Mouse (Mus musculus) MEL (cell line): Measurements from ENCODE around the gene Fbln5. TPM values are rescaled to one million over a fixed set of nuclear protein-coding genes. Genes with fewer than 3 reads are reported as not detected.

ENCODE experiments used
- DNase-seq: peaks from one replicate; pipeline ENCODE4 v3.0.0; 2011; ENCODE audit warnings: low read depth, low spot score
- H3K27ac ChIP-seq: 2 replicates; pipeline ENCODE4 v1.5.1; 2012; ENCODE audit warnings: low read depth, mild to moderate bottlenecking, control low read depth, low read length, moderate library complexity; ENCODE audit not compliant: control insufficient read depth
- H3K27me3 ChIP-seq, 2 experiments: fragments of 150-350 bp in 1 of 2; sonication (generic) in 1 of 2; 2 replicates each; pipeline ENCODE4 v1.6.1; 2012; ENCODE audit warnings: low read length in 2 of 2, mild to moderate bottlenecking in 2 of 2, improper control_type of control experiment in 1 of 2, moderate library complexity in 1 of 2; ENCODE audit not compliant: insufficient read depth in 2 of 2, control insufficient read depth in 1 of 2
- H3K36me3 ChIP-seq, 2 experiments: 2 replicates each; pipeline ENCODE4 v1.6.1; 2012 to 2014; ENCODE audit warnings: low read length in 2 of 2, improper control_type of control experiment in 1 of 2, inconsistent platforms in 1 of 2, mild to moderate bottlenecking in 1 of 2; ENCODE audit not compliant: insufficient read depth in 2 of 2, control insufficient read depth in 1 of 2
- H3K4me1 ChIP-seq, 2 experiments: fragments of 150-350 bp in 1 of 2; sonication (generic) in 1 of 2; 2 replicates each; pipeline ENCODE4 v1.6.1; 2012; ENCODE audit warnings: low read length in 2 of 2, improper control_type of control experiment in 1 of 2, mild to moderate bottlenecking in 1 of 2; ENCODE audit not compliant: insufficient read depth in 2 of 2, control insufficient read depth in 1 of 2
- H3K4me3 ChIP-seq, 2 experiments: fragments of 150-350 bp in 1 of 2; sonication (generic) in 1 of 2; 2 replicates each; pipeline ENCODE4 v1.5.1; 2012; ENCODE audit warnings: low read depth in 2 of 2, low read length in 2 of 2, mild to moderate bottlenecking in 2 of 2, moderate library complexity in 2 of 2, control low read depth in 1 of 2, improper control_type of control experiment in 1 of 2; ENCODE audit not compliant: control insufficient read depth in 1 of 2, insufficient read depth in 1 of 2
- H3K79me2 ChIP-seq: 2 replicates; pipeline ENCODE4 v1.6.1; 2012; ENCODE audit warnings: mild to moderate bottlenecking, low read length, moderate library complexity; ENCODE audit not compliant: control insufficient read depth, poor library complexity, insufficient read depth
- H3K9ac ChIP-seq: 2 replicates; pipeline ENCODE4 v1.6.1; 2012; ENCODE audit warnings: low read depth, mild to moderate bottlenecking, control low read depth, low read length, moderate library complexity; ENCODE audit not compliant: control insufficient read depth, poor library complexity, severe bottlenecking
- H3K9me3 ChIP-seq: fragments of 150-350 bp; sonication (generic); replicated peaks from 2 replicates; pipeline ENCODE4 v1.6.1; 2012; ENCODE audit warnings: mild to moderate bottlenecking, low read length, improper control_type of control experiment, moderate library complexity; ENCODE audit not compliant: insufficient read depth
- BHLHE40 ChIP-seq: IDR thresholded peaks from 2 replicates; pipeline ENCODE4 v1.6.1; 2012; ENCODE audit warnings: low read depth, mild to moderate bottlenecking, inconsistent platforms, low read length, improper control_type of control experiment, borderline replicate concordance
- CHD1 ChIP-seq: IDR thresholded peaks from 2 replicates; pipeline ENCODE4 v1.6.1; 2012; ENCODE audit warnings: low read depth, mild to moderate bottlenecking, inconsistent platforms, low read length, improper control_type of control experiment
- CHD2 ChIP-seq: IDR thresholded peaks from 2 replicates; pipeline ENCODE4 v1.6.1; 2011; ENCODE audit warnings: low read length, improper control_type of control experiment
- CTCF ChIP-seq, 3 experiments: IDR thresholded peaks in 2 of 3; conservative IDR thresholded peaks in 1 of 3; 2 replicates each; pipeline ENCODE4 v1.5.1; 2011 to 2012; ENCODE audit warnings: low read length in 3 of 3, low read depth in 2 of 3, mild to moderate bottlenecking in 2 of 3, improper control_type of control experiment in 1 of 3, inconsistent platforms in 1 of 3, mixed read lengths in 1 of 3, moderate library complexity in 1 of 3; ENCODE audit not compliant: control insufficient read depth in 1 of 3, insufficient read depth in 1 of 3, poor library complexity in 1 of 3, severe bottlenecking in 1 of 3
- ELF1 ChIP-seq: IDR thresholded peaks from 2 replicates; pipeline ENCODE4 v1.6.1; 2014; ENCODE audit warnings: low read depth, mild to moderate bottlenecking, inconsistent platforms, low read length, improper control_type of control experiment, moderate library complexity
- EP300 ChIP-seq, 2 experiments: IDR thresholded peaks; 2 replicates each; pipeline ENCODE4 v1.6.1; 2011; ENCODE audit warnings: improper control_type of control experiment in 2 of 2, low read length in 2 of 2, low read depth in 1 of 2, mild to moderate bottlenecking in 1 of 2
- ETS1 ChIP-seq: IDR thresholded peaks from 2 replicates; pipeline ENCODE4 v1.6.1; 2012; ENCODE audit warnings: low read depth, mild to moderate bottlenecking, inconsistent platforms, low read length, improper control_type of control experiment, moderate library complexity
- GABPA ChIP-seq: IDR thresholded peaks from 2 replicates; pipeline ENCODE4 v1.6.1; 2012; ENCODE audit warnings: low read depth, mild to moderate bottlenecking, inconsistent platforms, low read length, improper control_type of control experiment, moderate library complexity
- HCFC1 ChIP-seq: IDR thresholded peaks from 2 replicates; pipeline ENCODE4 v1.6.1; 2012; ENCODE audit warnings: low read depth, mild to moderate bottlenecking, inconsistent platforms, low read length, improper control_type of control experiment, moderate library complexity
- JUND ChIP-seq: IDR thresholded peaks from 2 replicates; pipeline ENCODE4 v1.6.1; 2011; ENCODE audit warnings: low read depth, mild to moderate bottlenecking, improper control_type of control experiment, low read length
- KAT2A ChIP-seq: conservative IDR thresholded peaks from 2 replicates; pipeline ENCODE4 v1.6.1; 2012; ENCODE audit warnings: low read depth, low read length, improper control_type of control experiment, inconsistent platforms
- MXI1 ChIP-seq: IDR thresholded peaks from 2 replicates; pipeline ENCODE4 v1.6.1; 2011; ENCODE audit warnings: mild to moderate bottlenecking, low read depth, low read length, improper control_type of control experiment
- NRF1 ChIP-seq: IDR thresholded peaks from 2 replicates; pipeline ENCODE4 v1.6.1; 2014; ENCODE audit warnings: low read depth, mild to moderate bottlenecking, inconsistent platforms, low read length, improper control_type of control experiment, moderate library complexity; ENCODE audit not compliant: poor library complexity, insufficient read depth, severe bottlenecking
- POLR2A ChIP-seq, 2 experiments: IDR thresholded peaks; 2 replicates each; pipeline ENCODE4 v1.6.1; 2011 to 2012; ENCODE audit warnings: low read length in 2 of 2, mild to moderate bottlenecking in 2 of 2, control low read depth in 1 of 2, improper control_type of control experiment in 1 of 2, low read depth in 1 of 2, moderate library complexity in 1 of 2; ENCODE audit not compliant: control insufficient read depth in 1 of 2, insufficient read depth in 1 of 2, poor library complexity in 1 of 2
- POLR2AphosphoS2 ChIP-seq: IDR thresholded peaks from 2 replicates; pipeline ENCODE4 v1.6.1; 2011; ENCODE audit warnings: low read length, improper control_type of control experiment
- RAD21 ChIP-seq: IDR thresholded peaks from 2 replicates; pipeline ENCODE4 v1.6.1; 2011; ENCODE audit warnings: mild to moderate bottlenecking, low read depth, low read length, improper control_type of control experiment
- SMC3 ChIP-seq: IDR thresholded peaks from 2 replicates; pipeline ENCODE4 v1.6.1; 2011; ENCODE audit warnings: low read depth, low read length, improper control_type of control experiment
- TCF12 ChIP-seq: IDR thresholded peaks from 2 replicates; pipeline ENCODE4 v1.6.1; 2014; ENCODE audit warnings: low read depth, mild to moderate bottlenecking, inconsistent platforms, low read length, improper control_type of control experiment, moderate library complexity
- UBTF ChIP-seq: IDR thresholded peaks from 2 replicates; pipeline ENCODE4 v1.6.1; 2012; ENCODE audit warnings: low read depth, mild to moderate bottlenecking, inconsistent platforms, low read length, improper control_type of control experiment, moderate library complexity, borderline replicate concordance; ENCODE audit not compliant: insufficient read depth
- USF1 ChIP-seq: IDR thresholded peaks from 2 replicates; pipeline ENCODE4 v1.6.1; 2014; ENCODE audit warnings: low read depth, mild to moderate bottlenecking, inconsistent platforms, low read length, improper control_type of control experiment, moderate library complexity
- USF2 ChIP-seq, 2 experiments: IDR thresholded peaks; 2 replicates each; pipeline ENCODE4 v1.6.1; 2011 to 2012; ENCODE audit warnings: improper control_type of control experiment in 2 of 2, low read length in 2 of 2, borderline replicate concordance in 1 of 2, inconsistent platforms in 1 of 2, low read depth in 1 of 2, mild to moderate bottlenecking in 1 of 2; ENCODE audit not compliant: insufficient read depth in 1 of 2
- ZC3H11A ChIP-seq: IDR thresholded peaks from 2 replicates; pipeline ENCODE4 v1.6.1; 2012; ENCODE audit warnings: low read depth, mild to moderate bottlenecking, inconsistent platforms, low read length, improper control_type of control experiment
- ZNF384 ChIP-seq: IDR thresholded peaks from 2 replicates; pipeline ENCODE4 v1.6.1; 2012; ENCODE audit warnings: low read depth, mild to moderate bottlenecking, inconsistent platforms, low read length, improper control_type of control experiment
- polyA plus RNA-seq, 2 experiments: library from polyadenylated mRNA; stranded (reverse) in 1 of 2; unstranded in 1 of 2; fragments of >175 nt in 1 of 2; fragments of >200 nt in 1 of 2; gene quantifications; 2 replicates each; pipeline versions ENCODE4 v1.2.1 to v1.2.4; 2012; ENCODE audit warnings: low replicate concordance in 2 of 2, low read depth in 1 of 2; ENCODE audit not compliant: insufficient read length in 2 of 2, insufficient read depth in 1 of 2, missing spikeins in 1 of 2
- total RNA-seq: library from RNA; depleted of rRNA; stranded (reverse); fragments of 300-350 nt; gene quantifications from 2 replicates; pipeline ENCODE4 v1.2.3, GENCODE M21; 2012

The Fbln5 gene
- total and polyA plus RNA-seq, 3 experiments, result not detected

DNA sequence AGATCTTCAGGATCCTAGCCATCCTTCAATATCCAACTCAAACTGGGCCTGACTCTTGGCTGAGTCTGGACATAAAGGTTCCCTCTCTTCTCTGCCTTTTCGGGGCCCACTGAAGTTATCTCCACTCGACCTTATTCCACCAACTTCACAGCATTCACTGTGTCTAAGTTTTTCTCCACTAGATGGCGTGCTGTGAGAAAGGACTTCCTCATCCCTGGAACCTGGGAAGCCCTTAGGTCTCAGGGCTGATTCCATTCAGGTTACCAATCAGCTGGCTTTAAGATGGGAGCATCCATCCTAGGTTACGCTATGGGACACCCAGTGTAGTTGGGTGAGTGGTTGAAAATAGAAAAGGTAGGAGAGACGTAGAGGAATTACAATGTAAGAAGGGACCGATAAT, 7.7 kb downstream of the Fbln5 start:
- DNase-seq, result peak; percentile 34
- H3K27ac ChIP-seq, result no peak overlapping the region
- H3K9ac ChIP-seq, result no peak overlapping the region
- H3K9me3 ChIP-seq, result no peaks in the 10 kb centered on the region
- H3K4me3 ChIP-seq, result no peak overlapping the region
- no peaks in the 10 kb centered on the region for H3K36me3 ChIP-seq
- peaks cover 0 to 1% of the 10 kb centered on the region in 2 experiments; a peak in 1 of 4 replicates for H3K27me3 ChIP-seq
- TF ChIP-seq RAD21 (peak; percentile 51), ETS1 (no peak), USF1 (no peak), POLR2AphosphoS2 (no peak), GABPA (no peak), ZNF384 (no peak), SMC3 (peak; percentile 75), CTCF (IDR thresholded peaks at IDR 0.05 in 2 of 3, conservative IDR thresholded peaks at IDR 0.05 in 1 of 3; ENCODE audit: control insufficient read depth in 1 of 3, insufficient read depth in 1 of 3, low read depth in 2 of 3, low read length in 3 of 3, poor library complexity in 1 of 3, severe bottlenecking in 1 of 3) (peak; percentile 41 to 70 (median 65)), NRF1 (no peak), USF2 (IDR thresholded peaks at IDR 0.05; ENCODE audit: borderline replicate concordance in 1 of 2, insufficient read depth in 1 of 2, low read depth in 1 of 2, low read length in 2 of 2) (no peak), CHD2 (no peak), BHLHE40 (no peak), ZC3H11A (peak; percentile 44; the same call in 1 of the 2 replicates), ELF1 (no peak), CHD1 (no peak)
- TF ChIP-seq, all 39 proteins: peak for 4
- Histone ChIP-seq H3K79me2 (no peaks in the 10 kb centered on the region), H3K4me1 (no peaks in the 10 kb centered on the region)

DNA sequence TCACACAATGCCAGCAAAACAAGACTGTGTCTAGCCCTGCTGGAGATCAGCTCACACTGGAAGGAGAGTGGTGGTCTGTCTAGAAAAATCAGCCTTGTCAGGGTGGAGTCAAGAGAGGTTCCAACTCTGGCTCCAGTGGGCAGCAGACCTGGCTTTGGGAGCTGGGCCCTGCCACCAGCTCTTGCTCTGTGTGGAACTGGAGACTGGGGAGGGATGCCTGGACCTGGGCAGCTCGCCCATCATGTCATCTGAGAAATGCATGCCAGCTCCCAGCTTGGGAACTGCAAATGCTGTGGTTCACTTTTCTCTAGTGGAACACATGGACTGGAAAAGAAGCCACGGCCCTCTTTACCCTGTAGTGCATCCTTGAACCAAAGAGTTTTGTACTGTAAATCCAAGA, 8.3 kb downstream of the Fbln5 start:
- H3K27me3 ChIP-seq, result peaks cover 0 to 1% of the 10 kb centered on the region in 2 experiments; a peak in 1 of 4 replicates
- H3K27ac ChIP-seq, result no peak overlapping the region
- no peaks in the 10 kb centered on the region for H3K9me3 ChIP-seq
- no peak overlapping the region for H3K4me3 ChIP-seq
- H3K36me3 ChIP-seq, result no peaks in the 10 kb centered on the region
- H3K79me2 ChIP-seq, result no peaks in the 10 kb centered on the region
- no peak overlapping the region for H3K9ac ChIP-seq
- no peak for DNase-seq
- no peaks in the 10 kb centered on the region for H3K4me1 ChIP-seq
- TF ChIP-seq KAT2A (no peak), UBTF (no peak), EP300 (IDR thresholded peaks at IDR 0.05; ENCODE audit: low read depth in 1 of 2, low read length in 2 of 2) (no peak), HCFC1 (no peak), MXI1 (no peak), BHLHE40 (no peak), TCF12 (no peak), JUND (no peak), POLR2A (IDR thresholded peaks at IDR 0.05; ENCODE audit: control insufficient read depth in 1 of 2, insufficient read depth in 1 of 2, low read depth in 1 of 2, low read length in 2 of 2, poor library complexity in 1 of 2) (no peak)
